Mouse (Mus musculus) kidney, adult 2 months (tissue): ENCODE results near the gene Syp.

Experiments
- CTCF ChIP-seq: fragments of 200-500 bp; conservative IDR thresholded peaks from 2 replicates; pipeline ENCODE4 v1.5.1; 2011; ENCODE audit warnings: low read depth, mild to moderate bottlenecking, control low read depth, low read length, moderate library complexity, mixed read lengths; ENCODE audit not compliant: insufficient read depth, insufficient read length
- POLR2A ChIP-seq: fragments of 200-500 bp; IDR thresholded peaks from one replicate; pipeline ENCODE4 v1.6.1; 2011; ENCODE audit warnings: low read depth, low read length, control low read depth

- TF ChIP-seq CTCF (peak; percentile 65), POLR2A (no peak)
These were observed 41.3 kb downstream of the Syp start for GRCm38 (mm10) chrX:7679405-7680056.
